Mouse (Mus musculus) kidney, adult 2 months (tissue): ENCODE measurements around the gene Chpf2.

Experiments
- CTCF ChIP-seq: fragments of 200-500 bp; conservative IDR thresholded peaks from 2 replicates; pipeline ENCODE4 v1.5.1; 2011; ENCODE audit warnings: low read depth, mild to moderate bottlenecking, control low read depth, low read length, moderate library complexity, mixed read lengths; ENCODE audit not compliant: insufficient read depth, insufficient read length
- POLR2A ChIP-seq: fragments of 200-500 bp; IDR thresholded peaks from one replicate; pipeline ENCODE4 v1.6.1; 2011; ENCODE audit warnings: low read depth, low read length, control low read depth

DNA sequence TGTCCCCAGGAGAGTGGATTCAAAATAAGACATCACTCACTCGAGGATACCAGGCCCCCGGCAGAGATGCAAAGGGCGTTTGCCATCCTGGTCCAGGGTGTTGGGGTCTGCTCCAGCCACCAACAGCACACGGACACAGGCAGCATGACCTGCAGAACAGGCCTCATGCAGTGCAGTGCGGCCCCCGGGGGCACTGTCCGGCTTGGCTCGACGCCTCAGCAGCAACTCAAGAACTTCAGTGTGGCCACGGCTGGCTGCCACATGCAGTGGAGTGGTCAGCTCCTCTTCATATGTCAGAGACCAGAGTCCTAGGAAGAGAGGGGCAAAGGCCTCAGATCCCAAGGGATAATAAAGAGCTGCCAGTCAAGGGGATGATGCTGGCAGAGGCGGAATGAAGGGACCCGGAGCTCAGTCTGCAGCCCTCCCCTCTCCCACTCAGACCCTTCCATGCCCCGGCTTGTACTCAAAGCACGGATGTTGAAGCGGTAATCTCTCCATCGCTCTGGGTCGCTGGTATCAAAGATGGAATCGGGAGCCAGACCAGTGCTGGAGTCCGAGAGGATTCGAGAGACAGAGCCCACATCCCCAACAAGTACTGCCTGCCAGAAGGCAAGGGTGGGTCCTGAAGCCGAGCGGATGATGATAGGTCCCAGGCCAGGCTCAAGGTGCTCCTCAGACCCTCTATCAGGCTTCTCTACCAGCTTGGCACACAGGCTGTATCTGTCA lies 46.8 kb upstream of the Chpf2 start:
- TF ChIP-seq POLR2A (no peak), CTCF (no peak)
